Mouse (Mus musculus) testis, adult 2 months (tissue): ENCODE measurements around the gene Gm5751.

Source experiments
- CTCF ChIP-seq: fragments of 200-500 bp; IDR thresholded peaks from 2 replicates; pipeline ENCODE4 v1.5.1; 2012; ENCODE audit warnings: low read depth, mild to moderate bottlenecking, inconsistent platforms, low read length, moderate library complexity; ENCODE audit not compliant: control insufficient read depth, insufficient read depth, insufficient replicate concordance
- POLR2A ChIP-seq: fragments of 200-500 bp; IDR thresholded peaks from 2 replicates; pipeline ENCODE4 v1.6.1; 2012; ENCODE audit warnings: low read depth, mild to moderate bottlenecking, inconsistent platforms, low read length, moderate library complexity; ENCODE audit not compliant: control insufficient read depth

DNA sequence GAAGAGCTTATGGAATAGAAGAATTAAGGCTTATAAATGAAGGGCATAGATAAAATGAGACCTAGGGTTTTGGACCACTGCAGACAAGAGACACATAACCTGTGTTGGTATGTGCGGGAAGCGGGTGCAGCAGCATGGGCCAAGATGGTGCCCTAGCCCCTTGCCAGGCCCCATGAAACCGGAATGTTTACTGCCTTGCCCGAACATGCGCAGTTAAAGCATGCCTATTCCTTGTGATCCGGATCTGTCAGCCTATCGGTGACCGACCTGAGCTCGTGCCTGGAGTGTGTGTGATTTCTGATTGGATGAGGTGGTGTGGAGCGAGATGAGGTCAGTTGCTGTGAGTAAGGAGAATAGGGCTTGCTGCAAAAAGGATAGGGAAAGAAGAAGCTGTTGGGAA, 21.6 kb upstream of the Gm5751 start:
- TF ChIP-seq CTCF = no peak
- no peak for TF ChIP-seq POLR2A
